In the genomic region with DNA sequence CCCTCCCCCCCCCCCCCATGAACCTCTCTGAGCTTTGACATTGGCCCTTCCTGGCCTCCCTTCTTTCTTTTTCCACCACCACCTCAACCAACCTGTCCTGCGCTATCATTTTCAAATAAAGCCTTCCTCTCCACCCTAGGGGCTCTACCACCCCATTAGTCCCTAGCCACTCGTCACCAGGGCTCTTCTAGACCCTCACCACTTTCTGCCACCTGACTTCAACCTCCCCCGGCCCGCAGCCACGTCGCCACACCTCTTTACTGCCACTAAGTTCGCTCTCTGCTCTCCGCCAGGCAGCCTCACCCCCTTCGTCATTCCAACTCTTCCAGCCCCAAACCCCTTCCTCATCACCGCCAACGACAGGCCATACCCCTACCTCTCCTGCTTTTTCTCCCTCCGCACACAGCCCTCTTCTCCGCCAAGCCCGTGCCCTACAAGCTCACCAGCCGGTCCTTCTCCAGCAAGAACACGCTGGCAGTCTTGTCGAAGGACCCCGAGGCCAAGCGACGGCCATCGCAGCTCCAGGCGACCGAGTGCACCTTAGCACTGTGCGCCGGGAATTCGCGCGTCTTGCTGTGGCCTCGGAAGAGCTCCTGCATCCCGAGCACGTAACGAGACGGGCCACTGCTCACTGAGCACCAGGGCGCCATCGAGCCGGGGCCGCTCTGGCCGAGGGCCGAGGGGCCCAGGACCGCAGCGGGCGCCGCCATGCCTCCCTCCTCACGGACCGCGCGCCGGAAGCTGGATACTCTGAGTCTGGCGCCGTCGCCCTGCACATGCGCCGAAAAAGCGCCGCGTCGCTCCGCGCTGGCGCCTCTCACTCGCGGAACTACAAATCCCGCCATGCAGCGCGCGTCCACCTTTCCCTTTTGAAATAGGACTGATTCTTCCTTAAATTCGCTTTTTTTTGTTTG, we compare ENCODE assay signal across 8 mouse cellular contexts. TPM values are rescaled to one million over a fixed set of nuclear protein-coding genes. Genes with fewer than 3 reads are reported as not detected.
DNase-seq lines count a peak whose midpoint lies in the region; ATAC-seq and TF ChIP-seq lines count a peak whose summit lies in the region.

Gene Thoc3, minus strand, starts transcription at position 752 of the 914 bp plus-strand sequence.

- intact Hi-C loops in heart, postnatal 14 days (cut with DNase I), result loop anchor here (2.0 to 5.0 kb wide), 2 partner anchors 36 to 219 kb away; no protein-coding TSS in a partner anchor

- peak; percentile 95 for DNase-seq in forebrain, embryonic 14.5 days (ENCODE audit: low spot score)
- DNase-seq in heart, postnatal 14 days, result peak; percentile 90 to 93
- peak; percentile 90 for DNase-seq in layer of hippocampus, adult 11-12 months (ENCODE audit: low spot score)
- peak; percentile 89 to 91 for DNase-seq in lung, adult 18-20 months
- DNase-seq in testis, postnatal 14 days (ENCODE audit: low spot score), result peak; percentile 90

- WGBS in forebrain, embryonic 14.5 days, result under 1% methylated on average over 67 of the region's 67 CpGs
- WGBS in neural tube, embryonic 15.5 days, result under 1% methylated on average over 67 of the region's 67 CpGs

- H3K4me2 ChIP-seq in forebrain, embryonic 14.5 days (ENCODE audit: low read length), result peak within 1 kb of the TSS; percentile 87
- H3K4me2 ChIP-seq in neural tube, embryonic 15.5 days, result peak within 1 kb of the TSS; percentile 94

- peaks cover 2% of the 10 kb centered on the region for H3K4me1 ChIP-seq in ES-Bruce4 (ENCODE audit: control insufficient read depth, insufficient read depth, low read length)
- peaks cover 9% of the 10 kb centered on the region for H3K4me1 ChIP-seq in forebrain, embryonic 14.5 days (ENCODE audit: control insufficient read depth, insufficient read depth, low read length)
- H3K4me1 ChIP-seq in neural tube, embryonic 15.5 days, result peaks cover 15% of the 10 kb centered on the region

- ATAC-seq in cerebellum, adult (ENCODE audit: insufficient number of reproducible peaks, low FRiP score, low TSS enrichment), result peak; percentile 98
- ATAC-seq in forebrain, embryonic 14.5 days, result peak; percentile 99
- ATAC-seq in neural tube, embryonic 15.5 days (ENCODE audit: low FRiP score), result peak; percentile 96

- H3K9ac ChIP-seq in ES-Bruce4 (ENCODE audit: low read depth, poor library complexity, severe bottlenecking), result peak within 1 kb of the TSS; percentile 65
- peak within 1 kb of the TSS; percentile 84 for H3K9ac ChIP-seq in forebrain, embryonic 14.5 days (ENCODE audit: low read length)
- H3K9ac ChIP-seq in neural tube, embryonic 15.5 days (replicated peaks), result peak within 1 kb of the TSS; percentile 86

- no peak for TF ChIP-seq POLR2A in ES-Bruce4 (IDR thresholded peaks at IDR 0.05; ENCODE audit: insufficient read depth, low read length)

- no peaks in the 10 kb centered on the region for H3K27me3 ChIP-seq in ES-Bruce4 (ENCODE audit: control insufficient read depth, insufficient read depth, low read length, poor library complexity, severe bottlenecking)
- no peaks in the 10 kb centered on the region for H3K27me3 ChIP-seq in forebrain, embryonic 14.5 days (replicated peaks; ENCODE audit: control insufficient read depth, insufficient read depth, low read length)
- no peaks in the 10 kb centered on the region for H3K27me3 ChIP-seq in neural tube, embryonic 15.5 days (replicated peaks)

- H3K4me3 ChIP-seq in ES-Bruce4 (ENCODE audit: low read depth, low read length), result peak within 1 kb of the TSS; percentile 96
- peak within 1 kb of the TSS; percentile 84 for H3K4me3 ChIP-seq in forebrain, embryonic 14.5 days (ENCODE audit: low read depth, low read length)
- peak within 1 kb of the TSS; percentile 98 for H3K4me3 ChIP-seq in neural tube, embryonic 15.5 days (replicated peaks)

- peaks cover 14% of the 10 kb centered on the region; the same call in 1 of the 2 replicates for H3K9me3 ChIP-seq in ES-Bruce4 (replicated peaks; ENCODE audit: control insufficient read depth, insufficient read depth, low read length, poor library complexity, severe bottlenecking)
- 0 out of 2 replicates have a peak, but pooled peaks cover 2% of the 10 kb centered on the region for H3K9me3 ChIP-seq in forebrain, embryonic 14.5 days (replicated peaks; ENCODE audit: control insufficient read depth, low read length)
- 0 out of 2 replicates have a peak, but pooled peaks cover 4% of the 10 kb centered on the region for H3K9me3 ChIP-seq in neural tube, embryonic 15.5 days (replicated peaks)

- H3K27ac ChIP-seq in ES-Bruce4 (ENCODE audit: insufficient read depth, low read length), result no peak within 1 kb of the TSS
- H3K27ac ChIP-seq in forebrain, embryonic 14.5 days (ENCODE audit: low read depth, low read length), result no peak within 1 kb of the TSS
- peak within 1 kb of the TSS; percentile 65 for H3K27ac ChIP-seq in neural tube, embryonic 15.5 days (replicated peaks)

- no peak for TF ChIP-seq EP300 in ES-Bruce4 (IDR thresholded peaks at IDR 0.05; ENCODE audit: insufficient read depth, low read depth, low read length)

- no peak for TF ChIP-seq CTCF in ES-Bruce4 (IDR thresholded peaks at IDR 0.05; ENCODE audit: low read depth, low read length)

- H3K36me3 ChIP-seq in ES-Bruce4 (ENCODE audit: control insufficient read depth, insufficient read depth, low read length, poor library complexity, severe bottlenecking), result peaks cover 35% of the 10 kb centered on the region
- H3K36me3 ChIP-seq in forebrain, embryonic 14.5 days (ENCODE audit: control insufficient read depth, insufficient read depth, low read length), result peaks cover 39% of the 10 kb centered on the region
- peaks cover 39% of the 10 kb centered on the region for H3K36me3 ChIP-seq in neural tube, embryonic 15.5 days

RNA-seq across cellular contexts. Expression of gene Thoc3, which starts in this region (rescaled TPM):
- polyA plus RNA-seq in ES-Bruce4 (2011; ENCODE audit: insufficient read depth, insufficient read length, low read depth, missing spikeins), result 38.7 and 41.5 TPM in 2 replicates
- polyA plus RNA-seq in forebrain, embryonic 14.5 days (2014; fragmentation: Nextera tagmentation; extraction: Ambion mirVana), result 114 and 117 TPM in 2 replicates
- total RNA-seq in heart, postnatal 14 days (2021), result 10 to 100 TPM; 23.4 to 26.0 TPM
- 85.8 and 89.9 TPM in 2 replicates for polyA plus RNA-seq in neural tube, embryonic 15.5 days (2015; fragmentation: Nextera tagmentation; extraction: Ambion mirVana)
